Mouse (Mus musculus): Measurements from ENCODE around the gene Dcaf6. TPM values are rescaled to one million over a fixed set of nuclear protein-coding genes. Genes with fewer than 3 reads are reported as not detected.
"Not testable (repeated sequence)": the region's sequence is repeated elsewhere in the genome, so short reads cannot be mapped to it uniquely, and the experiment has no call there.

Dcaf6 gene
- polyA plus RNA-seq, 1 experiment from 2014 or later: 15.6 TPM

- no peak overlapping the region for H3K4me3 ChIP-seq (replicated peaks)
- H3K4me2 ChIP-seq: no peak overlapping the region
- H3K27ac ChIP-seq: no peak overlapping the region
- H3K9ac ChIP-seq: no peak overlapping the region
- no peaks in the 10 kb centered on the region for H3K27me3 ChIP-seq
- no peaks in the 10 kb centered on the region for H3K9me3 ChIP-seq (replicated peaks)
- WGBS: 80% methylated on average over 7 of the region's 7 CpGs
- H3K36me3 ChIP-seq: peaks cover 4% of the 10 kb centered on the region; the same call in 1 of the 2 replicates
- H3K4me1 ChIP-seq: no peaks in the 10 kb centered on the region
- no peak for ATAC-seq (replicated peaks; ENCODE audit: low FRiP score)
Measured at GRCm38 (mm10) chr1:165342126-165342525, 118.1 kb downstream of the Dcaf6 start.

GRCm38 (mm10) chr1:165332797-165333196 is 127.5 kb downstream of the Dcaf6 start:
- no peak overlapping the region for H3K4me2 ChIP-seq
- no peak for ATAC-seq (replicated peaks; ENCODE audit: low FRiP score)
- H3K9ac ChIP-seq: no peak overlapping the region
- no peak overlapping the region for H3K4me3 ChIP-seq (replicated peaks)
- H3K4me1 ChIP-seq: no peaks in the 10 kb centered on the region
- no peaks in the 10 kb centered on the region for H3K9me3 ChIP-seq (replicated peaks)
- WGBS: 69% methylated on average over 3 of the region's 3 CpGs
- H3K27me3 ChIP-seq: no peaks in the 10 kb centered on the region
- H3K27ac ChIP-seq: no peak overlapping the region
- peaks cover 22% of the 10 kb centered on the region for H3K36me3 ChIP-seq

GRCm38 (mm10) chr1:165330859-165331258 is 129.4 kb downstream of the Dcaf6 start:
- no peak for ATAC-seq (replicated peaks; ENCODE audit: low FRiP score)
- H3K4me3 ChIP-seq (replicated peaks): no peak overlapping the region

GRCm38 (mm10) chr1:165328384-165329289 is 131.6 kb downstream of the Dcaf6 start:
- H3K9ac ChIP-seq; H3K27me3 ChIP-seq; H3K27ac ChIP-seq; H3K4me3 ChIP-seq (replicated peaks); H3K4me2 ChIP-seq; ATAC-seq (replicated peaks; ENCODE audit: low FRiP score); H3K9me3 ChIP-seq (replicated peaks); H3K4me1 ChIP-seq: not testable (repeated sequence)
- WGBS: 95% methylated on average over 17 of the region's 17 CpGs
- H3K36me3 ChIP-seq: peaks cover 26% of the 10 kb centered on the region

More at GRCm38 (mm10) chr1:165330859-165331258, 129.4 kb downstream of the Dcaf6 start:
- Histone ChIP-seq H3K9ac (no peak overlapping the region), H3K9me3 (replicated peaks) (no peaks in the 10 kb centered on the region), H3K4me2 (no peak overlapping the region), H3K27ac (no peak overlapping the region), H3K27me3 (no peaks in the 10 kb centered on the region), H3K4me1 (no peaks in the 10 kb centered on the region), H3K36me3 (peaks cover 16% of the 10 kb centered on the region; the same call in 1 of the 2 replicates)

GRCm38 (mm10) chr1:165327831-165328230 is 132.4 kb downstream of the Dcaf6 start:
- H3K4me1 ChIP-seq: no peaks in the 10 kb centered on the region
- no peak overlapping the region for H3K9ac ChIP-seq
- no peaks in the 10 kb centered on the region for H3K27me3 ChIP-seq
- H3K4me3 ChIP-seq (replicated peaks): no peak overlapping the region
- peaks cover 29% of the 10 kb centered on the region for H3K36me3 ChIP-seq
- no peak for ATAC-seq (replicated peaks; ENCODE audit: low FRiP score)
- no peaks in the 10 kb centered on the region for H3K9me3 ChIP-seq (replicated peaks)
- no peak overlapping the region for H3K4me2 ChIP-seq
- 93% methylated on average over 5 of the region's 5 CpGs for WGBS
- no peak overlapping the region for H3K27ac ChIP-seq

GRCm38 (mm10) chr1:165327370-165327769 is 132.9 kb downstream of the Dcaf6 start:
- no peaks in the 10 kb centered on the region for H3K4me1 ChIP-seq
- WGBS: 87% methylated on average over 2 of the region's 2 CpGs

GRCm38 (mm10) chr1:165322934-165323333 is 137.3 kb downstream of the Dcaf6 start:
- ATAC-seq (replicated peaks; ENCODE audit: low FRiP score): no peak
- no peaks in the 10 kb centered on the region for H3K9me3 ChIP-seq (replicated peaks)
- H3K4me2 ChIP-seq: no peak overlapping the region
- H3K4me3 ChIP-seq (replicated peaks): no peak overlapping the region
- 78% methylated on average over 7 of the region's 7 CpGs for WGBS
- H3K9ac ChIP-seq: no peak overlapping the region
- no peak overlapping the region for H3K27ac ChIP-seq
- no peaks in the 10 kb centered on the region for H3K27me3 ChIP-seq
- peaks cover 45% of the 10 kb centered on the region for H3K36me3 ChIP-seq
- H3K4me1 ChIP-seq: peaks cover 10% of the 10 kb centered on the region

More at GRCm38 (mm10) chr1:165327370-165327769, 132.9 kb downstream of the Dcaf6 start:
- no peak for ATAC-seq (replicated peaks; ENCODE audit: low FRiP score)
- Histone ChIP-seq H3K27me3 (no peaks in the 10 kb centered on the region), H3K4me2 (no peak overlapping the region), H3K4me3 (replicated peaks) (no peak overlapping the region), H3K9ac (no peak overlapping the region), H3K27ac (no peak overlapping the region), H3K36me3 (peaks cover 32% of the 10 kb centered on the region), H3K9me3 (replicated peaks) (no peaks in the 10 kb centered on the region)

GRCm38 (mm10) chr1:165321891-165322290 is 138.4 kb downstream of the Dcaf6 start:
- no peak overlapping the region for H3K9ac ChIP-seq
- H3K4me1 ChIP-seq: peaks cover 10% of the 10 kb centered on the region
- H3K27ac ChIP-seq: no peak overlapping the region
- no peaks in the 10 kb centered on the region for H3K27me3 ChIP-seq
- no peaks in the 10 kb centered on the region for H3K9me3 ChIP-seq (replicated peaks)
- no peak overlapping the region for H3K4me3 ChIP-seq (replicated peaks)
- peaks cover 49% of the 10 kb centered on the region for H3K36me3 ChIP-seq
- 84% methylated on average over 7 of the region's 7 CpGs for WGBS
- ATAC-seq (replicated peaks; ENCODE audit: low FRiP score): no peak
- no peak overlapping the region for H3K4me2 ChIP-seq

GRCm38 (mm10) chr1:165321393-165321861 is 138.8 kb downstream of the Dcaf6 start:
- Histone ChIP-seq H3K4me2 (no peak overlapping the region), H3K36me3 (peaks cover 49% of the 10 kb centered on the region), H3K9ac (no peak overlapping the region), H3K4me1 (peaks cover 12% of the 10 kb centered on the region), H3K27me3 (no peaks in the 10 kb centered on the region), H3K4me3 (replicated peaks) (no peak overlapping the region), H3K9me3 (replicated peaks) (no peaks in the 10 kb centered on the region), H3K27ac (no peak overlapping the region)
- WGBS: 80% methylated on average over 13 of the region's 13 CpGs
- no peak; the same call in 1 of the 2 replicates for ATAC-seq (replicated peaks; ENCODE audit: low FRiP score)

GRCm38 (mm10) chr1:165320141-165320934 is 139.9 kb downstream of the Dcaf6 start:
- no peak overlapping the region for H3K9ac ChIP-seq
- no peak overlapping the region for H3K4me3 ChIP-seq (replicated peaks)
- WGBS: 28% methylated on average over 10 of the region's 10 CpGs
- no peaks in the 10 kb centered on the region for H3K27me3 ChIP-seq
- H3K4me1 ChIP-seq: peaks cover 12% of the 10 kb centered on the region
- peak overlapping the region; percentile 32; the same call in 1 of the 2 replicates for H3K27ac ChIP-seq
- peaks cover 49% of the 10 kb centered on the region for H3K36me3 ChIP-seq
- peak; percentile 72; the same call in 1 of the 2 replicates for ATAC-seq (replicated peaks; ENCODE audit: low FRiP score)
- H3K4me2 ChIP-seq: peak overlapping the region; percentile 33; the same call in 1 of the 2 replicates
- H3K9me3 ChIP-seq (replicated peaks): no peaks in the 10 kb centered on the region

GRCm38 (mm10) chr1:165316361-165316760 is 143.9 kb downstream of the Dcaf6 start:
- no peak for ATAC-seq (replicated peaks; ENCODE audit: low FRiP score)
- WGBS: 49% methylated on average over 11 of the region's 11 CpGs
- no peaks in the 10 kb centered on the region for H3K9me3 ChIP-seq (replicated peaks)
- no peak overlapping the region for H3K4me2 ChIP-seq
- H3K27ac ChIP-seq: no peak overlapping the region
- H3K27me3 ChIP-seq: no peaks in the 10 kb centered on the region
- no peak overlapping the region for H3K9ac ChIP-seq
- H3K4me3 ChIP-seq (replicated peaks): no peak overlapping the region
- peaks cover 12% of the 10 kb centered on the region for H3K4me1 ChIP-seq
- peaks cover 37% of the 10 kb centered on the region for H3K36me3 ChIP-seq

GRCm38 (mm10) chr1:165308180-165308579 is 152.1 kb downstream of the Dcaf6 start:
- H3K4me3 ChIP-seq (replicated peaks): no peak overlapping the region
- 86% methylated on average over 11 of the region's 11 CpGs for WGBS
- no peaks in the 10 kb centered on the region for H3K4me1 ChIP-seq
- H3K27me3 ChIP-seq: no peaks in the 10 kb centered on the region
- H3K4me2 ChIP-seq: no peak overlapping the region
- ATAC-seq (replicated peaks; ENCODE audit: low FRiP score): no peak
- H3K9me3 ChIP-seq (replicated peaks): no peaks in the 10 kb centered on the region
- H3K27ac ChIP-seq: no peak overlapping the region
- H3K36me3 ChIP-seq: peaks cover 58% of the 10 kb centered on the region
- H3K9ac ChIP-seq: no peak overlapping the region

All from kidney, embryonic 15.5 days (tissue).